Mouse (Mus musculus) E14TG2a.4 (cell line): ENCODE results near the gene Rpl10a.

Experiments used
- CTCF ChIP-seq: conservative IDR thresholded peaks from 2 replicates; pipeline ENCODE4 v1.5.1; 2014; ENCODE audit warnings: low read length
- NANOG ChIP-seq: IDR thresholded peaks from 2 replicates; pipeline ENCODE4 v1.6.1; 2014; ENCODE audit warnings: borderline replicate concordance, low read length, mixed read lengths

DNA sequence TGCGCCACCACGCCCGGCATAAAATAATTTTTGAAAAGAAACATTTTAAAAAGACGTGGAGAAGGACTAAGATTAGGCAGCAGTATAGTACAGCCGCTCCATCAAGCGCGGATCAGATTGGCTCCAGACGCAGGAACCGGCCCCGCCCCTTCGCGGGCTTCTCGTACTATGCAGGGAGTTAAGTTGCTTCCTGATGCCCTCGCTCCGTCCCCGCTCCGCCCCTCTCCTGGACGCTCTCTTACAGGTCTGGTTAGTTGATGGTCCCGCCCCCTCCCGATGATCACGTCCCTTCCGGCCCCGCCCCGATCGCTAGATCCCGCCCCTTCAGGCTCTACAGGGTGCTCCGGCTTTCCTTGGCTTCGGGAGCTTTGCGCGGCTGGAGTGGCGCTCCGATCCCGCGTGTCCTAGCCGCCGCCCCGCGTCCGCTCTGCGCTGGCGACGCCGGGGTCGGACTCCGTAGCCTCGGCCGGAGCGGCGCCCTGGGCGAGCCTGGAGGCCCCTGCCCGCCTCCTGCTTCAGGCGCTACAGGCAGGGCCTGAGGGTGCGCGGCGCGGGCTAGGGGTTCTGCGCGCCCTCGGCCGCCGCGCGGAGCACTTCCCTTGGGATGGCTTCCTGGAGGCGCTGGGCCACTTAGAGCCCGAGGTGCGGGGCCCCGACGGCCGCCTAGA lies 14.9 kb upstream of the Rpl10a start, which contains the start of gene Fance:
- TF ChIP-seq CTCF = no peak
- no peak for TF ChIP-seq NANOG
